Mouse (Mus musculus) embryonic facial prominence, embryonic 14.5 days (tissue): ENCODE measurements around the gene Vps52. TPM values are rescaled to one million over a fixed set of nuclear protein-coding genes. Genes with fewer than 3 reads are reported as not detected.
"Not testable (repeated sequence)": the region's sequence is repeated elsewhere in the genome, so short reads cannot be mapped to it uniquely, and the experiment has no call there.

ENCODE experiments used
- ATAC-seq: fragments of 200-750 bp; cut with Nextera tagmentation; 2 replicates; pipeline ENCODE4 v1.8.0; 2017; ENCODE audit warnings: low read depth, moderate number of reproducible peaks, moderate TSS enrichment
- DNase-seq: peaks from one replicate; pipeline ENCODE4 v3.0.0-alpha.2; 2015; ENCODE audit warnings: low spot score
- H3K27ac ChIP-seq: fragments of 300-500 bp; sonication (generic); replicated peaks from 2 replicates; pipeline ENCODE4 v1.5.1; 2014; ENCODE audit warnings: low read depth, mild to moderate bottlenecking, low read length, moderate library complexity
- H3K27me3 ChIP-seq: fragments of 300-500 bp; sonication (generic); replicated peaks from 2 replicates; pipeline ENCODE4 v1.6.1; 2014; ENCODE audit warnings: low read length; ENCODE audit not compliant: control insufficient read depth, insufficient read depth
- H3K36me3 ChIP-seq: fragments of 300-500 bp; sonication (generic); 2 replicates; pipeline ENCODE4 v1.6.1; 2014; ENCODE audit warnings: low read length, mixed read lengths; ENCODE audit not compliant: control insufficient read depth, insufficient read depth
- H3K4me1 ChIP-seq: fragments of 300-500 bp; sonication (generic); 2 replicates; pipeline ENCODE4 v1.6.1; 2014; ENCODE audit warnings: antibody characterized with exemption, low read length; ENCODE audit not compliant: control insufficient read depth, insufficient read depth
- H3K4me2 ChIP-seq: fragments of 300-500 bp; sonication (generic); 2 replicates; pipeline ENCODE4 v1.6.1; 2014; ENCODE audit warnings: low read depth, mild to moderate bottlenecking, low read length, moderate library complexity, mixed read lengths
- H3K4me3 ChIP-seq: fragments of 300-500 bp; sonication (generic); 2 replicates; pipeline ENCODE4 v1.5.1; 2014; ENCODE audit warnings: low read depth, mild to moderate bottlenecking, low read length
- H3K9ac ChIP-seq: fragments of 300-500 bp; sonication (generic); 2 replicates; pipeline ENCODE4 v1.6.1; 2014; ENCODE audit warnings: low read depth, mild to moderate bottlenecking, low read length, moderate library complexity, mixed read lengths
- H3K9me3 ChIP-seq: fragments of 300-500 bp; sonication (generic); 2 replicates; pipeline ENCODE4 v1.6.1; 2016; ENCODE audit warnings: low read length; ENCODE audit not compliant: control insufficient read depth
- WGBS: fragments of 180-500 bp; shearing (Covaris S2); extraction: QIAGEN DNeasy Blood & Tissue Kit; methylation state at CpG from one replicate; pipeline ENCODE4 v1.1.7; 2014; 5-methylcytosine and 5-hydroxymethylcytosine counted together
- polyA plus RNA-seq: library from polyadenylated mRNA; unstranded; fragments of >200 nt; fragmentation: Nextera tagmentation; extraction: Ambion mirVana; gene quantifications from 2 replicates; pipeline ENCODE4 v1.2.1, GENCODE M21; 2014

Gene Vps52
- polyA plus RNA-seq, 1 experiment from 2014 or later, result 38.6 TPM

GRCm38 (mm10) chr17:33948905-33949537, 6.6 kb upstream of the Vps52 start:
- Histone ChIP-seq H3K4me2 (no peak overlapping the region), H3K4me3 (no peak overlapping the region), H3K36me3 (peaks cover 67% of the 10 kb centered on the region), H3K4me1 (peaks cover 20% of the 10 kb centered on the region), H3K27ac (no peak overlapping the region), H3K9ac (no peak overlapping the region), H3K9me3 (no peaks in the 10 kb centered on the region), H3K27me3 (no peaks in the 10 kb centered on the region)
- 90% methylated on average over 19 of the region's 19 CpGs for WGBS
- ATAC-seq, result no peak
- no peak for DNase-seq

GRCm38 (mm10) chr17:33950131-33950625, 5.4 kb upstream of the Vps52 start:
- WGBS, result 70% methylated on average over 10 of the region's 10 CpGs
- H3K36me3 ChIP-seq, result peaks cover 61% of the 10 kb centered on the region

GRCm38 (mm10) chr17:33951021-33951946, 4.3 kb upstream of the Vps52 start, which contains the start of gene B3galt4:
Gene B3galt4 (minus strand): TSS chr17:33951488.
- H3K9me3 ChIP-seq, result no peaks in the 10 kb centered on the region
- peak within 1 kb of the TSS; percentile 80 for H3K4me2 ChIP-seq
- H3K36me3 ChIP-seq, result peaks cover 56% of the 10 kb centered on the region
- DNase-seq (peak; percentile 95), ATAC-seq (peak; percentile 81)
- H3K4me3 ChIP-seq, result peak within 1 kb of the TSS; percentile 46
- H3K27ac ChIP-seq, result peak within 1 kb of the TSS; percentile 88
- peaks cover 26% of the 10 kb centered on the region for H3K4me1 ChIP-seq
- H3K27me3 ChIP-seq, result no peaks in the 10 kb centered on the region
- WGBS, result 2% methylated on average over 29 of the region's 45 CpGs
- H3K9ac ChIP-seq, result peak within 1 kb of the TSS; percentile 70

More at GRCm38 (mm10) chr17:33950131-33950625, 5.4 kb upstream of the Vps52 start:
- Histone ChIP-seq H3K4me3 (peak overlapping the region; percentile 46), H3K9me3 (no peaks in the 10 kb centered on the region), H3K27ac (peak overlapping the region; percentile 88), H3K4me1 (peaks cover 26% of the 10 kb centered on the region), H3K27me3 (no peaks in the 10 kb centered on the region), H3K4me2 (peak overlapping the region; percentile 80), H3K9ac (peak overlapping the region; percentile 70)
- ATAC-seq (no peak), DNase-seq (no peak)

GRCm38 (mm10) chr17:33952015-33952414, 3.6 kb upstream of the Vps52 start:
- H3K27ac ChIP-seq, ATAC-seq, H3K9me3 ChIP-seq, DNase-seq, H3K27me3 ChIP-seq: not testable (repeated sequence)
- H3K4me1 ChIP-seq, result peaks cover 30% of the 10 kb centered on the region
- peak overlapping the region; percentile 80 for H3K4me2 ChIP-seq
- 86% methylated on average over 13 of the region's 13 CpGs for WGBS
- H3K9ac ChIP-seq, result peak overlapping the region; percentile 70
- peak overlapping the region; percentile 46 for H3K4me3 ChIP-seq
- H3K36me3 ChIP-seq, result peaks cover 50% of the 10 kb centered on the region

- 0 out of 2 replicates have a peak overlapping the region, but pooled peaks have one; percentile 0 for H3K4me3 ChIP-seq
- H3K4me2 ChIP-seq, result peak overlapping the region; percentile 80
- WGBS, result 85% methylated on average over 4 of the region's 4 CpGs
- ATAC-seq (no peak), DNase-seq (no peak)
- H3K27ac ChIP-seq, result 0 out of 2 replicates have a peak overlapping the region, but pooled peaks have one; percentile 8
- peaks cover 51% of the 10 kb centered on the region for H3K36me3 ChIP-seq
- H3K9me3 ChIP-seq, result no peaks in the 10 kb centered on the region
- peaks cover 30% of the 10 kb centered on the region for H3K4me1 ChIP-seq
- peak overlapping the region; percentile 98 for H3K9ac ChIP-seq
- H3K27me3 ChIP-seq, result no peaks in the 10 kb centered on the region
These were observed 2.7 kb upstream of the Vps52 start for GRCm38 (mm10) chr17:33952879-33953278.

GRCm38 (mm10) chr17:33953310-33953709, 2.3 kb upstream of the Vps52 start:
- H3K27me3 ChIP-seq, result no peaks in the 10 kb centered on the region
- peak overlapping the region; percentile 80 for H3K4me2 ChIP-seq
- H3K4me1 ChIP-seq, result peaks cover 30% of the 10 kb centered on the region
- H3K36me3 ChIP-seq, result peaks cover 52% of the 10 kb centered on the region
- H3K9ac ChIP-seq, result peak overlapping the region; percentile 98; the same call in 1 of the 2 replicates
- no peak overlapping the region for H3K27ac ChIP-seq
- no peaks in the 10 kb centered on the region for H3K9me3 ChIP-seq
- WGBS, result 82% methylated on average over 3 of the region's 3 CpGs
- H3K4me3 ChIP-seq, result peak overlapping the region; percentile 99; the same call in 1 of the 2 replicates
- ATAC-seq (no peak), DNase-seq (no peak)

GRCm38 (mm10) chr17:33953961-33954565, 1.5 kb upstream of the Vps52 start:
- no peaks in the 10 kb centered on the region for H3K9me3 ChIP-seq
- peak overlapping the region; percentile 94; the same call in 1 of the 2 replicates for H3K27ac ChIP-seq
- ATAC-seq (no peak), DNase-seq (no peak)
- H3K4me1 ChIP-seq, result peaks cover 30% of the 10 kb centered on the region
- peak overlapping the region; percentile 98 for H3K9ac ChIP-seq
- H3K27me3 ChIP-seq, result no peaks in the 10 kb centered on the region
- peaks cover 50% of the 10 kb centered on the region for H3K36me3 ChIP-seq
- WGBS, result 30% methylated on average over 5 of the region's 5 CpGs
- peak overlapping the region; percentile 99 for H3K4me3 ChIP-seq
- H3K4me2 ChIP-seq, result peak overlapping the region; percentile 80
